Mouse (Mus musculus) midbrain, embryonic 11.5 days (tissue): ENCODE results near the gene Rmdn2. TPM values are rescaled to one million over a fixed set of nuclear protein-coding genes. Genes with fewer than 3 reads are reported as not detected.

Experiments
- ATAC-seq: fragments of 200-750 bp; cut with Nextera tagmentation; 2 replicates; pipeline ENCODE4 v1.8.0; 2017; ENCODE audit warnings: moderate TSS enrichment, moderate library complexity; ENCODE audit not compliant: low FRiP score
- DNase-seq: peaks from one replicate; pipeline ENCODE4 v3.0.0; 2015; ENCODE audit warnings: low spot score; ENCODE audit errors: missing footprints
- H3K27ac ChIP-seq: fragments of 300-500 bp; sonication (generic); 2 replicates; pipeline ENCODE4 v1.5.1; 2014; ENCODE audit warnings: low read depth, low read length
- H3K27me3 ChIP-seq: fragments of 300-500 bp; sonication (generic); 2 replicates; pipeline ENCODE4 v1.6.1; 2014; ENCODE audit warnings: mild to moderate bottlenecking, low read length, moderate library complexity, mixed read lengths; ENCODE audit not compliant: control insufficient read depth, insufficient read depth
- H3K36me3 ChIP-seq: fragments of 300-500 bp; sonication (generic); 2 replicates; pipeline ENCODE4 v1.6.1; 2014; ENCODE audit warnings: mild to moderate bottlenecking, low read length, moderate library complexity, mixed read lengths; ENCODE audit not compliant: control insufficient read depth, insufficient read depth
- H3K4me1 ChIP-seq: fragments of 300-500 bp; sonication (generic); 2 replicates; pipeline ENCODE4 v1.6.1; 2014; ENCODE audit warnings: low read length; ENCODE audit not compliant: control insufficient read depth, insufficient read depth
- H3K4me2 ChIP-seq: fragments of 300-500 bp; sonication (generic); 2 replicates; pipeline ENCODE4 v1.6.1; 2014; ENCODE audit warnings: mild to moderate bottlenecking, moderate library complexity
- H3K4me3 ChIP-seq: fragments of 300-500 bp; sonication (generic); 2 replicates; pipeline ENCODE4 v1.5.1; 2014; ENCODE audit warnings: low read depth, low read length
- H3K9ac ChIP-seq: fragments of 300-500 bp; sonication (generic); 2 replicates; pipeline ENCODE4 v1.6.1; 2014; ENCODE audit warnings: low read length
- H3K9me3 ChIP-seq: fragments of 300-500 bp; sonication (generic); 2 replicates; pipeline ENCODE4 v1.6.1; 2016; ENCODE audit warnings: low read length; ENCODE audit not compliant: control insufficient read depth
- WGBS: fragments of 180-500 bp; shearing (Covaris S2); extraction: QIAGEN DNeasy Blood & Tissue Kit; methylation state at CpG from one replicate; pipeline ENCODE4 v1.1.7; 2014; 5-methylcytosine and 5-hydroxymethylcytosine counted together
- polyA plus RNA-seq: library from polyadenylated mRNA; unstranded; fragments of >200 nt; fragmentation: Nextera tagmentation; extraction: Ambion mirVana; gene quantifications from 2 replicates; pipeline ENCODE4 v1.2.1, GENCODE M21; 2014

Rmdn2 gene
- polyA plus RNA-seq, 1 experiment from 2014 or later: 5.7 TPM

- Histone ChIP-seq H3K4me1 (peaks cover 13% of the 10 kb centered on the region), H3K4me2 (no peak overlapping the region)
- WGBS: 88% methylated on average over 3 of the region's 3 CpGs
Measured at GRCm38 (mm10) chr17:79737598-79737997, 125.9 kb downstream of the Rmdn2 start.

GRCm38 (mm10) chr17:79738847-79739498, 127.3 kb downstream of the Rmdn2 start:
- ATAC-seq: no peak
- H3K27me3 ChIP-seq: no peaks in the 10 kb centered on the region
- WGBS: 67% methylated on average over 5 of the region's 5 CpGs
- H3K4me3 ChIP-seq: no peak overlapping the region
- no peak overlapping the region for H3K27ac ChIP-seq
- no peak for DNase-seq
- H3K4me2 ChIP-seq: no peak overlapping the region
- 0 out of 2 replicates have a peak, but pooled peaks cover 3% of the 10 kb centered on the region for H3K4me1 ChIP-seq
- H3K9me3 ChIP-seq: no peaks in the 10 kb centered on the region
- no peaks in the 10 kb centered on the region for H3K36me3 ChIP-seq
- no peak overlapping the region for H3K9ac ChIP-seq

More at GRCm38 (mm10) chr17:79737598-79737997, 125.9 kb downstream of the Rmdn2 start:
- DNase-seq: no peak
- Histone ChIP-seq H3K4me3 (no peak overlapping the region), H3K36me3 (no peaks in the 10 kb centered on the region), H3K27ac (no peak overlapping the region), H3K9ac (no peak overlapping the region), H3K27me3 (no peaks in the 10 kb centered on the region), H3K9me3 (no peaks in the 10 kb centered on the region)
- no peak for ATAC-seq

GRCm38 (mm10) chr17:79742635-79743034, 131.0 kb downstream of the Rmdn2 start:
- H3K4me3 ChIP-seq: no peak overlapping the region
- H3K4me2 ChIP-seq: no peak overlapping the region
- no peak overlapping the region for H3K9ac ChIP-seq
- H3K4me1 ChIP-seq: peaks cover 7% of the 10 kb centered on the region; the same call in 1 of the 2 replicates
- no peak overlapping the region for H3K27ac ChIP-seq
- DNase-seq: no peak
- WGBS: 85% methylated on average over 5 of the region's 5 CpGs
- no peaks in the 10 kb centered on the region for H3K9me3 ChIP-seq
- no peak for ATAC-seq
- H3K27me3 ChIP-seq: no peaks in the 10 kb centered on the region
- H3K36me3 ChIP-seq: no peaks in the 10 kb centered on the region

Other genes with a start within 250 kb of the Rmdn2 start
- 1.9 and 2.7 TPM in 2 replicates for gene Cyp1b1, start 103.2 kb downstream of the Rmdn2 start, polyA plus RNA-seq